Mouse (Mus musculus) lung, postnatal 0 days (tissue): ENCODE data around the gene Ccdc91.

ENCODE experiments used
- CTCF ChIP-seq: IDR thresholded peaks from 2 replicates; pipeline ENCODE4 v1.5.1; 2016; ENCODE audit warnings: antibody characterized with exemption, mild to moderate bottlenecking
- EP300 ChIP-seq: IDR thresholded peaks from 2 replicates; pipeline ENCODE4 v1.6.1; 2016; ENCODE audit warnings: antibody characterized with exemption, mild to moderate bottlenecking, control low read depth

DNA sequence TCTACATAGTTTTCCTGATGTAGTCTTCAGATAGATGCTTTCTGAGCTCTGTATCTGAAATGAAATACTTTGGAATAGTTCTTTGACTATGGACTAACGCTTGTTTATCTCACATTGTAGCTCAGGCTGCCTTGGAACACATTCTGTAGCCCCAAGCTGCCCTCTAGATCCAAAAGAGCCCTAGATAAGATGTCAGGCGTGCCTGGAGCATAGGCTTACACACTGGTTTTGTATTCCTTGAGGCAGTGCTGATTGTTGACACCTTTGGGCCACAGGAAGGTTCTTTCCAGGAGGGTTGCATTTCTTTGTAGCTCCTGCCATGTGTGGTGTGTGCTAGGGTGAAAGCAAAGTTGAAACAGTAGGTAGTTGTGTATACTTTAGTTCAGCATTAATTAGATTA, 139.7 kb downstream of the Ccdc91 start:
- TF ChIP-seq CTCF, result no peak
- TF ChIP-seq EP300, result no peak
